Mouse (Mus musculus) left cerebral cortex, adult 8-10 months (tissue): Measurements from ENCODE around the gene Mier3. TPM values are rescaled to one million over a fixed set of nuclear protein-coding genes. Genes with fewer than 3 reads are reported as not detected.

Experiments used
- DNase-seq, 2 experiments: peaks; one replicate each; pipeline ENCODE4 v3.0.0; 2022; ENCODE audit warnings: low spot score in 2 of 2
- total RNA-seq, 4 experiments: library from RNA; stranded (reverse); gene quantifications; 2 replicates each; pipeline ENCODE4 v1.2.4; 2022

Gene Mier3
- total RNA-seq = 10 to 100 TPM; 27.9 to 32.1 (median 30.4) TPM

GRCm38 (mm10) chr13:111680679-111681078, at the start of gene Mier3:
Mier3 (plus strand) TSS chr13:111680979.
- DNase-seq = no peak

- no peak for DNase-seq
Observed at GRCm38 (mm10) chr13:111634163-111635160, 46.3 kb upstream of the Mier3 start.

DNA sequence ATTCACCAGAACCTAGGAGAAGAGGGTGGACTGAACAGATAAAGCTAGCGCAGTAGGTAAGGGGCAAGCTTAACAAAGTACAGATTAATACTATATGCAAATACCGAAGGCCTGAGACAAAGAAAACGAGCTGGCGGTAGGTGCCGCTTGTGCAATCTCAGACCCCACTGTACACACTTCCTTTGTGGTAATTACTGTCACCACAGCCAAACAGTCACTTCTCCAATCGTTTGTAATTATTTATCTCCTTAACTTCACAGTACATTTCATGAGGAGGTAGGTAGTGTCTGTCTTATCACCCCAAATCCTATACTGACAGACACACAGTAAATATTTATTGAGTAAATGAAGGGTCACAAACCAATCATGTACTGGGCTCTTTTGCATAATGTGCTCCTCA, 40.5 kb upstream of the Mier3 start:
- no peak for DNase-seq

DNA sequence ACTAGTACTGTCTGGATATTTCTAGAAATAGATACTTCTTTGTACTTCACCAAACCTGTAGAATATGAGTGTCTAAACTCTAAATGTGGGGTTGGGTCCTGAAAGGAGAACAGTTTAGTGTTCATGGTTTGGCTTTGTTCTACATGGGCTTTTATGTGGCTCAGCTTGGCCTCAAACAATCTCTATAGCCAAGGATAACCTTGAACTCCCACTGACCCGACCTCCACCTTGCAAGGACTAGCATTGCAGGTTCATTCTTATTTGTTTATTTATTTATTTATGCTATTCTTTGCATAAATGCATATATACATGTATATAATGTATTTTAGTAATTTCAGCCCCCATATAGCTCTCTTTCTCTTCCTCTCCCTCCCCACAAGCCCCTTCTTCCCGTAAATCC, 37.1 kb upstream of the Mier3 start:
- no peak for DNase-seq

DNA sequence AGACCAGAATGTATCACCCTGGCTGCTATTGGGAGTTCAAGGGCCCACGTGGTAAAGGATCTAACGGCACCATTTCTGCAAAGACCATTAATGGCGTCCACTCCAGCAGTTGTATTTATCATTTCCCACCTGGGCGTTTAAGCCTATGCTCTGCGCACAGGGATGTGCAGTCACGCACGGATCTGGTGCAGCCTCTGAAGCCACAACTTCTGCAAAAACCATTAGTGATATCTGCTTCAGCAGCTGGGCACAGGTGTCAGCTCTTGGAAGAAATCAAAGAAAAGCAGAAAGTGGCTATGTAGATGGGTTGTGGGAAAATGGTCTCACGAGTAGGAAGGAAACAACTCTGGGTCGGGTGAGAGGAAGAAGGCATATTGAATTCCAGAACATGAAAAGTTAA, 34.6 kb upstream of the Mier3 start:
- DNase-seq = no peak

GRCm38 (mm10) chr13:111647279-111647678, 33.5 kb upstream of the Mier3 start:
- DNase-seq = no peak

- DNase-seq = no peak
Observed at GRCm38 (mm10) chr13:111651020-111651419, 29.8 kb upstream of the Mier3 start.

DNA sequence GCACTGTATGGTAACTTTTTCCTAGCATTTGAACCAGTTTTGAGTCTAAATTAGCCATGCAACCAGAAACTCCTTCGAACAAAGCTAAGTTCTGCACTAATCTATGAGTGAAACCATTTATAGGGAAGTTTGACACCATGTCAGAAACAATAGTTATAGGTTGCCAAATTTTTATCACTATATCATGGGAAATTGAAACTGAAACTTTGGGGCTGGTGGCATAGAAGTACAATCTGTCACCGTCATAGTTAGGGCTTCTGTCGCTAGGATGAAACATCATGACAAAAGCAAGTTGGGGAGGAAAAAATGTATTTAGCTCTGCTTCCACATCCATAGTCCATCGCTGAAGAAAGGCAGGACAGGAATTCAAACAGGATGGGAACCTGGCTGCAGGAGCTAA, 25.5 kb upstream of the Mier3 start:
- no peak for DNase-seq

GRCm38 (mm10) chr13:111655856-111656255, 24.9 kb upstream of the Mier3 start:
- DNase-seq = no peak

DNA sequence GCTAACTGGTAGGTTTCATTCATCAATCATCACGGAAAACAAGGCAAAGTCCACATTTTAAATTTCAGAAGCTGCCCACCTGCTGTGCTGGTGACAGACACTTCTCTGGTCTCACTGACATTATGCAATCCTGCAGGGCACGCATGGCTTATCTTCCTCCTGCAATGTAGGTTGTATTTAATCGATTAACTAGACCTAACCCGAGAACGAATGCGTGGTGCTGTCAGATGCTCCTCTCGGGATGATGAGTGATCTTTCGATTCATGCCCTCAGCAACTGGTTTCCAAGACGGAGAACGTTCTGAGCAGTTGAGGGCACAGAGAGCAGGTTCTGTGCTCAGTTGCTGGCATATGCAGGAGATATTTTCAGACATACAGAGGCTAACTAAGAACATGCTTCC, 24.5 kb upstream of the Mier3 start:
- no peak for DNase-seq

- DNase-seq = no peak
Observed at GRCm38 (mm10) chr13:111656769-111657168, 24.0 kb upstream of the Mier3 start.

- no peak for DNase-seq
Observed at GRCm38 (mm10) chr13:111658501-111659280, 22.1 kb upstream of the Mier3 start.

DNA sequence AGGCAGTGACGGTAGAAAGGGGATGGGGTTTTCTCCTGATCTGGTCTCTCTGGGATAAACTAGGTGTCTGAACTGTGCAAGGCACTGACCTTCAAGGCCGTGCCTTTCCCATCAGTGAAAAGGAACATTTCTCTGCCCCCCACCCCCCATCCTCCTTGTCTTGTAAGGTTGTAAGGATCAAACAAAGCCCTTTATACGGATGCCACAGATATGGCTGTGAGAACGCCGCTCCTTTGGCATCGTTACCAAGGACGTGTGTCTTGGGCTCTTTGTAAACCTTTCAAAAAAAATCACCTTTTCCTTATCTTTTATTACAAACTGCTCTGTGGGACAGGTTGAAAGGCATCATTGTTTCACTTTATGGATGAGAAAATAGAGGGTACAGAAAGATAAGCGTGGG, 21.3 kb upstream of the Mier3 start:
- DNase-seq = no peak

DNA sequence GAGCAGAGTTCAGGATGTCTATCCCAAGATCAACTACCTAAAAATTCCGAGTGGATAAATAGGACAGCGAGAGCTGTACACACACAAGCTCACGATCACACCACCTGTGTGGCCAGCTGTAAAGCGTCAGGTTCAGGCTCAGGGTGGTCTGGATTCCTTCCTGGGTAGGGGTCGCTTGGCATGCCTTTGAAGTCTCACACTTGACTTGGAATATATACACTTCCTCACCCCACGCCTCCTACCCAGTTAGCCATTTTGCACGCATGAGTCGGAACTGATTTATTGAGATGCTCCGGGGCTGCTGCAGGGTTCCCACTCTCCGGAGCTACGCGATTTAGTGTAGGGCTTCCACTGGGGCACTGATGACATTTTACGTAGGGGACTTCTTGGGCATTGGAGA, 20.7 kb upstream of the Mier3 start:
- DNase-seq = no peak

DNA sequence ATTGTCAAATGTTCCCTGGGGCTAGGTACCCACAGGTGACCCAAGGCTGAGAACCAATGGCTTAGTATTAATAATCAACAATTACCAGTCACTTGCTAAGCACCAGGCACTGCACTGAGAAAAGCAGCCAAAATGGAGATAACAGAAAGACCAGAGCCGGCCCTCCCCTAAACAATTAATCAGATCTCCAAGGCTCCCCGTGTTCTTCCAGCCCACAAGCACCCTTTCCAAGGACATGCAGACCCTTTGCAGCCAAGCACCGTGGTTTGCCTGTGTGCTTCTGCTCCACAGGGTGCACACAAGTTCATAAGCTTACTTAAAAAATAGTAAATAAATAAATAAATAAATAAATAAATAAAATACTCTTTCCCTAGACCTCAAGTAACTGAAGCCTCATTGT, 20.2 kb upstream of the Mier3 start:
- DNase-seq = no peak

DNA sequence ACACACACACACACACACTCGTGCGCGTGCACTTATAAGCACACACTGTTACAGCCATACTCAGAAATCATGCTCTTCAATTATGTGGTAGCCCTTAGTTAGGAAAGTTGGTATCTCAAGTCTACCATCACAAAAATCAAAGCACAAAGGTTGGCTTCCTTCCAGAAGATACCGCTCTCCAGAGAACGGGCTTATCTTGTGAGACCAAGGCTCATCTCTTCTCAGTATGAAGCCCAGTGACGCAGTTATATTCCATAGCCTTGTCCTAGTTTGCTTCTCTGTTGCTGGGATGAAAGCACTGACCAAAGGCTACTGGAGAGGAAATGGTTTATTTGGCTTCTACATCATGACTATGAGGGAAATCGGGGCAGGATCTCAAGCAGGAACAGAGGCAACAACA, 12.8 kb upstream of the Mier3 start:
- no peak for DNase-seq

GRCm38 (mm10) chr13:111676841-111677240, 3.9 kb upstream of the Mier3 start:
- no peak for DNase-seq

GRCm38 (mm10) chr13:111684056-111684625, 3.4 kb downstream of the Mier3 start:
- DNase-seq = no peak

DNA sequence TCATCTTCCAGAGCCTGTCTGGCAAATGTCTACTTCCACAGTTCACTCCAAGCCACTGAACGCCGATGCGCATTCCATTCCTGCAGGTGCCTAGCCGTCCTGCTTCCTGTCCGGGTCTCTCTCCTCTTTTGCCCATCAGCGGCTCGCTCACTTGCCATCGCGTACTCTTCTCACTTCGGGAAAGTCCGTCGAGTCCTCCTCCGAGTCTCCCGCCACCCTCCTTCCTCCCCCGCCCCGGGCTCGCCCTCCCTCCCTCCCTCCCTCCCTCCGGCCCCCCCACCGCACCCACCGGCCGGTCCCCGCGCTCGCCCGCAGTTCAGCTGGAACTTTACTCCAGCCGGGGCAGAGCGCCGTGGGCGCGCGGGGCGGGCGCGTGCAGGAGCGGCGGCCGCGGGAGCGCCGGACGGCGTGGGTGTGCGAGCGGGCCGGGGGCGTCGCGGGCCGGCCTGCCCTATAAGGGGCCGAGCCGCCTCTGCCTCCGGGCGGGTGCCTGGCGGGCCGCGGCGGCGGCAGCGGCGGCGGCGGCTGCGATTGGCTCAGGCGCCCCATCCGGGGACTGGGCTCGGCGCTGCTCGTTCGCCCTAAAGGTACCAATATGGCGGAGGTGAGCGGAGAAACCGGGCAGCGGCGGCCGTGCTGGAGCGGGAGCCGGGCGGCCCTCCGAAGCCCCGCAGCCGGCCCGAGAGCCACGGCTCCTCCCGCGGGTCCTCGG, 5.1 kb downstream of the Mier3 start:
- DNase-seq = peak; percentile 64 to 75

- DNase-seq = peak in 1 of 2 experiments; percentile 4
Observed at GRCm38 (mm10) chr13:111686522-111687284, 5.9 kb downstream of the Mier3 start.
